Mouse (Mus musculus) macrophage (primary cell): ENCODE data around the gene Bcl2l1. TPM values are rescaled to one million over a fixed set of nuclear protein-coding genes. Genes with fewer than 3 reads are reported as not detected.

Source experiments
- H3K27ac ChIP-seq: fragments of 350-480 bp; formaldehyde crosslinking; 2 replicates; pipeline ENCODE4 v1.9.0; 2021
- H3K36me3 ChIP-seq: fragments of 350-480 bp; formaldehyde crosslinking; 2 replicates; pipeline ENCODE4 v1.9.0; 2021; ENCODE audit errors: inconsistent target
- H3K4me3 ChIP-seq: fragments of 350-480 bp; formaldehyde crosslinking; 2 replicates; pipeline ENCODE4 v1.9.0; 2021; ENCODE audit errors: inconsistent target
- H3K79me2 ChIP-seq: fragments of 350-480 bp; formaldehyde crosslinking; 2 replicates; pipeline ENCODE4 v1.9.0; 2021; ENCODE audit errors: inconsistent target
- WGBS: methylation state at CpG from one replicate; pipeline ENCODE4 v1.1.7; 2026; ENCODE audit warnings: inconsistent platforms; ENCODE audit not compliant: missing documents; 5-methylcytosine and 5-hydroxymethylcytosine counted together
- polyA plus RNA-seq: library from polyadenylated mRNA; stranded (reverse); fragments of 250-400 nt; gene quantifications from 3 replicates; pipeline ENCODE4 v1.2.4, GENCODE M21; 2018; ENCODE audit warnings: inconsistent platforms

Gene Bcl2l1
- polyA plus RNA-seq, 1 experiment from 2014 or later: 48.4 TPM

DNA sequence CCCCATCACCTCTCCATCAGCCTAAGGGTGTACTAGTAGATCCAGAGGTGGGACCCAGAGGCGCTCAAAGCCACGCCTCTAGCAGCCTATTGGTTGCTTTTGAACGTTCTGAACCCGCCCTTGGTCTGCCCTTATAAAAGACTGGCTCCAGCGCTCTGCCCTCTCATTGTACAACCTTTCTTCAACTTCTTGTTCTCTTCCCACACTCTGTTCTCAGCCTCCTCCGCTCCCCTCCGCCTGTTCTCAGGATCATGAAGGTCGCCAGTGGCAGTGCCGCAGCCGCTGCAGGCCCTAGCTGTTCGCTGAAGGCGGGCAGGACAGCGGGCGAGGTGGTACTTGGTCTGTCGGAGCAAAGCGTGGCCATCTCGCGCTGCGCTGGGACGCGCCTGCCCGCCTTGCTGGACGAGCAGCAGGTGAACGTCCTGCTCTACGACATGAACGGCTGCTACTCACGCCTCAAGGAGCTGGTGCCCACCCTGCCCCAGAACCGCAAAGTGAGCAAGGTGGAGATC, 95.4 kb downstream of the Bcl2l1 start, which contains the start of gene Id1:
Id1 (plus strand) TSS at position 162 of the 512 bp plus-strand sequence.
- WGBS: under 1% methylated on average over 28 of the region's 28 CpGs
- no peak within 1 kb of the TSS for H3K27ac ChIP-seq

GRCm38 (mm10) chr2:152734984-152735383, 96.5 kb downstream of the Bcl2l1 start:
- H3K27ac ChIP-seq: no peak overlapping the region
- peak overlapping the region; percentile 33; the same call in 1 of the 2 replicates for H3K4me3 ChIP-seq
- H3K79me2 ChIP-seq: peaks cover 21% of the 10 kb centered on the region
- H3K36me3 ChIP-seq: no peaks in the 10 kb centered on the region
- 3% methylated on average over 26 of the region's 28 CpGs for WGBS

More for the DNA sequence above, 95.4 kb downstream of the Bcl2l1 start, which contains the start of gene Id1:
- H3K36me3 ChIP-seq: no peaks in the 10 kb centered on the region
- H3K79me2 ChIP-seq: peaks cover 21% of the 10 kb centered on the region
- H3K4me3 ChIP-seq: peak within 1 kb of the TSS; percentile 33

DNA sequence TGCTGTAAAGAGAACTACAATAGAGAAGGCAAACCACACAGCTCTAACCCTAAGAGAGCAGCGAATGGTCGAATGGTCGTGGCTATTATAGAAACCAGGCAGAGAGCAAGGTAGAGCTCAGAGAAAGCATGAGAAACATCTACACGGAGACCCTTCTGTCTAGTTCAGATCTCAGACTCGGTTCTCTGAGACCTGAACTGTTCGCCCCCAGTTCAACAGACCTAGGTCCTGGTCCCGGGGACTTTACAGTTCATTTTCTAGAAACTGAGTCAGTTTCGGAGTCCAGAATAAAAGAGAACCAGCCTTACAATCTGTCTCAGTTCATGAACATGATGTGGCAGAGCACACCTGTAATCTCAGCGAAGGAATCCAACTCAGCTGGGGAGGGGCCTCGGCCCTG, 97.0 kb downstream of the Bcl2l1 start:
- no peak overlapping the region for H3K27ac ChIP-seq
- no peaks in the 10 kb centered on the region for H3K36me3 ChIP-seq
- WGBS: 51% methylated on average over 10 of the region's 10 CpGs
- H3K4me3 ChIP-seq: no peak overlapping the region
- H3K79me2 ChIP-seq: peaks cover 21% of the 10 kb centered on the region

DNA sequence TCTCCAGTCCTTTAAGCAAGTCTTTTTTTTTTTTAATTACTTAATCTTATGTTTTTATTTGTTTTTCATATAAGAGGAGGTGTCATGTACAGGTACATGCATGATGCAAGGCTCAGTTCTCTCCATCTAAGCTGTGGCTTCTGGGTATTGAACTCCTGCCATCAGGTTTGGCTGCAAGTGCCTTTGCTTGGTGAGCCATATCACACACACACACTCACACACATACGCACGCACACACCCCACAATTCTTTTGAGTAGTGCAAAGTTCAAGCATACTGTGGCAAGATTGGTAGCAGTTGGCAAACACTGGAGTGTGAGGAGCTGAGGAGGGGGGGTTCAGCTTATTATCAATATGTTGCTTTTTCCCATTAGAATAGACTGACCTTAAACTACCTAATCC, 98.3 kb downstream of the Bcl2l1 start:
- Histone ChIP-seq H3K79me2 (peaks cover 21% of the 10 kb centered on the region), H3K27ac (no peak overlapping the region), H3K36me3 (no peaks in the 10 kb centered on the region), H3K4me3 (no peak overlapping the region)
- 97% methylated on average over 2 of the region's 2 CpGs for WGBS

Other genes with a start within 250 kb of the Bcl2l1 start
- gene Defb45, start 232.3 kb downstream of the Bcl2l1 start, polyA plus RNA-seq: not detected in 3 replicates
- not detected in 3 replicates for gene Defb36, start 227.4 kb downstream of the Bcl2l1 start, polyA plus RNA-seq
- gene Defb25, start 208.7 kb downstream of the Bcl2l1 start, polyA plus RNA-seq: not detected in 3 replicates
- not detected in 3 replicates for gene Rem1, start 204.8 kb downstream of the Bcl2l1 start, polyA plus RNA-seq
- 58.4 to 93.5 TPM (median 77.2 TPM) in 3 replicates for gene H13, start 162.3 kb downstream of the Bcl2l1 start, polyA plus RNA-seq
- gene Mcts2, start 144.7 kb downstream of the Bcl2l1 start, polyA plus RNA-seq: 0.46 to 1.1 TPM (median 0.52 TPM) in 3 replicates
- gene Id1, start 95.5 kb downstream of the Bcl2l1 start, polyA plus RNA-seq: 0.27 to 88.3 TPM (median 0.39 TPM) in 3 replicates
- not detected in 3 replicates for gene Cox4i2, start 77.6 kb downstream of the Bcl2l1 start, polyA plus RNA-seq
- gene Tpx2, start 16.2 kb upstream of the Bcl2l1 start, polyA plus RNA-seq: 3.4 to 14.0 TPM (median 11.8 TPM) in 3 replicates
- not detected in 3 replicates for gene Mylk2, start 79.6 kb upstream of the Bcl2l1 start, polyA plus RNA-seq
- not detected in 3 replicates for gene Foxs1, start 101.5 kb upstream of the Bcl2l1 start, polyA plus RNA-seq
- gene Dusp15, start 120.0 kb upstream of the Bcl2l1 start, polyA plus RNA-seq: not detected in 3 replicates
- gene Ttll9, start 130.8 kb upstream of the Bcl2l1 start, polyA plus RNA-seq: not detected in 3 replicates
- gene Pdrg1, start 183.7 kb upstream of the Bcl2l1 start, polyA plus RNA-seq: 63.1 to 112 TPM (median 75.8 TPM) in 3 replicates
- gene Xkr7, start 200.1 kb upstream of the Bcl2l1 start, polyA plus RNA-seq: not detected in 3 replicates
- gene Ccm2l, start 234.2 kb upstream of the Bcl2l1 start, polyA plus RNA-seq: not detected in 3 replicates